In the genomic region with DNA sequence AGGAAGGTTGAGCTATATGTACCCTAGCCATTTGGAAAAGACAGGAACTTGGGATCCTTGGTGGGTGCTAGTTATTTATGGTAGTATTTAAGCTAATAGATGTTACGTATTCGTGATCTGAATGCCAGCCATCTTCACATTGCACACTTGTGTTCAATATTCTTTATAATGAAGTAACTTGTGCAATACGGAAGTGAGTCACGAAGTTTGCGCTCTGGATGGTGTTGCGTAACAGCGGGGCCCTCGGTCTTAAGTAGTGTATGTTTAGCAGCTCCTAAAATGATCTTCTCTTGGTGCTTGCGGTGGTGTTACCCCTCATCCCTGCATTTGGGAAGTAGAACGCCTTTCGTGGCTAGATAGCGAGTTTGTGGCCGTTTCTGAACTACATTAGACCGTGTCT, we compare ENCODE assay signal across 8 mouse cellular contexts. TPM values are rescaled to one million over a fixed set of nuclear protein-coding genes. Genes with fewer than 3 reads are reported as not detected.
A peak's percentile ranks its signal among the peaks of the same experiment; 100 is the strongest.
DNase-seq lines count a peak whose midpoint lies in the region; ATAC-seq and TF ChIP-seq lines count a peak whose summit lies in the region.

No protein-coding gene starts in this region.

- no peaks in the 10 kb centered on the region for H3K9me3 ChIP-seq in ES-Bruce4 (replicated peaks; ENCODE audit: control insufficient read depth, insufficient read depth, low read length, poor library complexity, severe bottlenecking)
- no peaks in the 10 kb centered on the region for H3K9me3 ChIP-seq in embryonic facial prominence, embryonic 13.5 days
- no peaks in the 10 kb centered on the region for H3K9me3 ChIP-seq in hindbrain, embryonic 10.5 days
- H3K9me3 ChIP-seq in midbrain, postnatal 0 days (ENCODE audit: low read length): no peaks in the 10 kb centered on the region

- 30% methylated on average over 14 of the region's 14 CpGs for WGBS in embryonic facial prominence, embryonic 13.5 days
- WGBS in hindbrain, embryonic 10.5 days: 41% methylated on average over 14 of the region's 14 CpGs
- 46% methylated on average over 14 of the region's 14 CpGs for WGBS in midbrain, postnatal 0 days

- no peak for TF ChIP-seq EP300 in ES-Bruce4 (IDR thresholded peaks at IDR 0.05; ENCODE audit: insufficient read depth, low read depth, low read length)

- intact Hi-C loops in gastrocnemius, postnatal 36 days (cut with DNase I): loop anchor here (2.0 kb wide), 1 partner anchor 18 kb away; the partner anchor contains the start of gene BC049715

- H3K4me1 ChIP-seq in ES-Bruce4 (ENCODE audit: control insufficient read depth, insufficient read depth, low read length): peaks cover 8% of the 10 kb centered on the region
- peaks cover 19% of the 10 kb centered on the region for H3K4me1 ChIP-seq in embryonic facial prominence, embryonic 13.5 days
- peaks cover 26% of the 10 kb centered on the region for H3K4me1 ChIP-seq in hindbrain, embryonic 10.5 days (replicated peaks)
- H3K4me1 ChIP-seq in midbrain, postnatal 0 days (ENCODE audit: insufficient read depth, low read length): peaks cover 9% of the 10 kb centered on the region

- peak overlapping the region; percentile 76 for H3K9ac ChIP-seq in ES-Bruce4 (ENCODE audit: low read depth, poor library complexity, severe bottlenecking)
- peak overlapping the region; percentile 80 for H3K9ac ChIP-seq in embryonic facial prominence, embryonic 13.5 days
- H3K9ac ChIP-seq in midbrain, postnatal 0 days (replicated peaks; ENCODE audit: low read length, poor library complexity, severe bottlenecking): peak overlapping the region; percentile 71

- no peaks in the 10 kb centered on the region for H3K27me3 ChIP-seq in ES-Bruce4 (ENCODE audit: control insufficient read depth, insufficient read depth, low read length, poor library complexity, severe bottlenecking)
- no peaks in the 10 kb centered on the region for H3K27me3 ChIP-seq in embryonic facial prominence, embryonic 13.5 days
- no peaks in the 10 kb centered on the region for H3K27me3 ChIP-seq in hindbrain, embryonic 10.5 days (ENCODE audit: insufficient read depth, poor library complexity, severe bottlenecking)
- H3K27me3 ChIP-seq in midbrain, postnatal 0 days (ENCODE audit: insufficient read depth, low read length): no peaks in the 10 kb centered on the region

- peak overlapping the region; percentile 96 for H3K4me2 ChIP-seq in embryonic facial prominence, embryonic 13.5 days
- peak overlapping the region; percentile 93 for H3K4me2 ChIP-seq in midbrain, postnatal 0 days (ENCODE audit: low read depth, low read length, poor library complexity, severe bottlenecking)

- H3K36me3 ChIP-seq in ES-Bruce4 (ENCODE audit: control insufficient read depth, insufficient read depth, low read length, poor library complexity, severe bottlenecking): peaks cover 16% of the 10 kb centered on the region
- H3K36me3 ChIP-seq in embryonic facial prominence, embryonic 13.5 days: peaks cover 24% of the 10 kb centered on the region
- peaks cover 41% of the 10 kb centered on the region for H3K36me3 ChIP-seq in hindbrain, embryonic 10.5 days
- peaks cover 20% of the 10 kb centered on the region for H3K36me3 ChIP-seq in midbrain, postnatal 0 days (ENCODE audit: insufficient read depth, low read length)

- peak overlapping the region; percentile 77 for H3K4me3 ChIP-seq in ES-Bruce4 (ENCODE audit: low read depth, low read length)
- peak overlapping the region; percentile 87 for H3K4me3 ChIP-seq in embryonic facial prominence, embryonic 13.5 days
- H3K4me3 ChIP-seq in hindbrain, embryonic 10.5 days: peak overlapping the region; percentile 85
- peak overlapping the region; percentile 62 for H3K4me3 ChIP-seq in midbrain, postnatal 0 days (ENCODE audit: low read depth, low read length)

- ATAC-seq in embryonic facial prominence, embryonic 13.5 days (ENCODE audit: insufficient number of reproducible peaks, insufficient read depth, low FRiP score, low TSS enrichment, low read depth): no peak
- no peak for ATAC-seq in midbrain, postnatal 0 days (ENCODE audit: low FRiP score)

- TF ChIP-seq POLR2A in ES-Bruce4 (IDR thresholded peaks at IDR 0.05; ENCODE audit: insufficient read depth, low read length): no peak

- TF ChIP-seq CTCF in ES-Bruce4 (IDR thresholded peaks at IDR 0.05; ENCODE audit: low read depth, low read length): no peak
- no peak for TF ChIP-seq CTCF in midbrain, postnatal 0 days (IDR thresholded peaks at IDR 0.05)

- H3K27ac ChIP-seq in ES-Bruce4 (ENCODE audit: insufficient read depth, low read length): no peak overlapping the region; the same call in 1 of the 2 replicates
- no peak overlapping the region for H3K27ac ChIP-seq in embryonic facial prominence, embryonic 13.5 days
- peak overlapping the region; percentile 85; the same call in 1 of the 2 replicates for H3K27ac ChIP-seq in hindbrain, embryonic 10.5 days
- H3K27ac ChIP-seq in midbrain, postnatal 0 days (ENCODE audit: low read depth, low read length): no peak overlapping the region

- DNase-seq in 416B (ENCODE audit: low read depth) (peak; percentile 98), liver (peak; percentile 61)
- no peak for DNase-seq in hindbrain, embryonic 10.5 days (ENCODE audit: low spot score)
- no peak for DNase-seq in midbrain, postnatal 0 days (ENCODE audit: low spot score)
- DNase-seq in layer of hippocampus, adult 9-10 months (ENCODE audit: low spot score): no peak
- DNase-seq in gastrocnemius, postnatal 36 days: no peak

RNA-seq across cellular contexts. Expression of gene H2afj, which starts 1.0 kb away (rescaled TPM):
- 34.3 and 45.0 TPM in 2 replicates for polyA plus RNA-seq in ES-Bruce4 (2011; ENCODE audit: insufficient read depth, insufficient read length, low read depth, missing spikeins)
- 120 and 127 TPM in 2 replicates for polyA plus RNA-seq in embryonic facial prominence, embryonic 13.5 days (2015; fragmentation: Nextera tagmentation; extraction: Ambion mirVana)
- 105 and 120 TPM in 2 replicates for polyA plus RNA-seq in hindbrain, embryonic 10.5 days (2016; fragmentation: Nextera tagmentation; extraction: Ambion mirVana)
- total RNA-seq in midbrain, postnatal 0 days (2014; rRNA removed): 19.0 and 25.9 TPM in 2 replicates
- polyA plus RNA-seq in midbrain, postnatal 0 days (2015; fragmentation: Nextera tagmentation; extraction: Ambion mirVana): 98.8 and 114 TPM in 2 replicates
- 10 to 100 TPM; 11.3 to 12.8 TPM for total RNA-seq in gastrocnemius, postnatal 36 days (2021)

RNA-seq across cellular contexts. Expression of gene Hist4h4, which starts 4.9 kb away (rescaled TPM):
- polyA plus RNA-seq in ES-Bruce4 (2011; ENCODE audit: insufficient read depth, insufficient read length, low read depth, missing spikeins): 0.46 and 0.63 TPM in 2 replicates
- polyA plus RNA-seq in embryonic facial prominence, embryonic 13.5 days (2015; fragmentation: Nextera tagmentation; extraction: Ambion mirVana): 0.80 and 0.99 TPM in 2 replicates
- 0.65 and 0.78 TPM in 2 replicates for polyA plus RNA-seq in hindbrain, embryonic 10.5 days (2016; fragmentation: Nextera tagmentation; extraction: Ambion mirVana)
- total RNA-seq in midbrain, postnatal 0 days (2014; rRNA removed): 38.0 and 58.4 TPM in 2 replicates
- polyA plus RNA-seq in midbrain, postnatal 0 days (2015; fragmentation: Nextera tagmentation; extraction: Ambion mirVana): 0.32 and 0.45 TPM in 2 replicates
- total RNA-seq in gastrocnemius, postnatal 36 days (2021): 1 to 10 TPM; 4.8 to 4.9 TPM

RNA-seq across cellular contexts. Expression of gene BC049715, which starts 18.3 kb away (rescaled TPM):
- polyA plus RNA-seq in ES-Bruce4 (2011; ENCODE audit: insufficient read depth, insufficient read length, low read depth, missing spikeins): 0.25 and 0.49 TPM in 2 replicates
- polyA plus RNA-seq in embryonic facial prominence, embryonic 13.5 days (2015; fragmentation: Nextera tagmentation; extraction: Ambion mirVana): 2.2 and 4.3 TPM in 2 replicates
- 1.1 and 2.3 TPM in 2 replicates for polyA plus RNA-seq in hindbrain, embryonic 10.5 days (2016; fragmentation: Nextera tagmentation; extraction: Ambion mirVana)
- 0.33 and 1.7 TPM in 2 replicates for total RNA-seq in midbrain, postnatal 0 days (2014; rRNA removed)
- 2.0 and 2.3 TPM in 2 replicates for polyA plus RNA-seq in midbrain, postnatal 0 days (2015; fragmentation: Nextera tagmentation; extraction: Ambion mirVana)
- under 1 TPM; 0.07 to 0.20 TPM for total RNA-seq in gastrocnemius, postnatal 36 days (2021)

RNA-seq across cellular contexts. Expression of gene Wbp11, which starts 19.0 kb away (rescaled TPM):
- 151 and 164 TPM in 2 replicates for polyA plus RNA-seq in ES-Bruce4 (2011; ENCODE audit: insufficient read depth, insufficient read length, low read depth, missing spikeins)
- 110 and 112 TPM in 2 replicates for polyA plus RNA-seq in embryonic facial prominence, embryonic 13.5 days (2015; fragmentation: Nextera tagmentation; extraction: Ambion mirVana)
- 140 and 155 TPM in 2 replicates for polyA plus RNA-seq in hindbrain, embryonic 10.5 days (2016; fragmentation: Nextera tagmentation; extraction: Ambion mirVana)
- 43.6 and 44.8 TPM in 2 replicates for total RNA-seq in midbrain, postnatal 0 days (2014; rRNA removed)
- 73.6 and 86.1 TPM in 2 replicates for polyA plus RNA-seq in midbrain, postnatal 0 days (2015; fragmentation: Nextera tagmentation; extraction: Ambion mirVana)
- 10 to 100 TPM; 43.3 to 45.5 TPM for total RNA-seq in gastrocnemius, postnatal 36 days (2021)

RNA-seq across cellular contexts. Expression of gene Smco3, which starts 26.2 kb away (rescaled TPM):
- not detected in 2 replicates for polyA plus RNA-seq in ES-Bruce4 (2011; ENCODE audit: insufficient read depth, insufficient read length, low read depth, missing spikeins)
- polyA plus RNA-seq in embryonic facial prominence, embryonic 13.5 days (2015; fragmentation: Nextera tagmentation; extraction: Ambion mirVana): 0.98 and 2.6 TPM in 2 replicates
- not detected in 2 replicates for polyA plus RNA-seq in hindbrain, embryonic 10.5 days (2016; fragmentation: Nextera tagmentation; extraction: Ambion mirVana)
- total RNA-seq in midbrain, postnatal 0 days (2014; rRNA removed): 1.7 and 3.6 TPM in 2 replicates
- 0.83 and 1.2 TPM in 2 replicates for polyA plus RNA-seq in midbrain, postnatal 0 days (2015; fragmentation: Nextera tagmentation; extraction: Ambion mirVana)
- under 1 TPM; 0.15 to 0.69 TPM for total RNA-seq in gastrocnemius, postnatal 36 days (2021)

Comparison
In these comparisons a context has a peak if more than half of its experiments do, and no peak if none do; other contexts are left out.
1. DNase-seq: peak in 416B (single experiment) and liver (single experiment); none in hindbrain, embryonic 10.5 days (single experiment), midbrain, postnatal 0 days (single experiment), layer of hippocampus, adult 9-10 months (single experiment) and gastrocnemius, postnatal 36 days (0 of 2).
2. Peak in every context shown above with its lines, with median percentiles within 50 percentile points of each other: H3K4me3 ChIP-seq and H3K9ac ChIP-seq.